Mouse (Mus musculus): ENCODE measurements around the gene Trmt112.

- TF ChIP-seq CTCF (IDR thresholded peaks at IDR 0.05) (0 out of 2 replicates have a peak, but pooled peaks have one; percentile 21), POLR2A (IDR thresholded peaks at IDR 0.05; ENCODE audit: insufficient read depth, low read depth, low read length) (no peak), EP300 (IDR thresholded peaks at IDR 0.05; ENCODE audit: insufficient read depth, low read depth, low read length) (no peak)
Measured at GRCm38 (mm10) chr19:6920741-6921636, 11.5 kb downstream of the Trmt112 start.

Data from heart, adult 2 months (tissue).